Mouse (Mus musculus) hindbrain, embryonic 10.5 days (tissue): Measurements from ENCODE around the gene Usp27x. TPM values are rescaled to one million over a fixed set of nuclear protein-coding genes. Genes with fewer than 3 reads are reported as not detected.

Experiments
- polyA plus RNA-seq: library from polyadenylated mRNA; unstranded; fragments of >200 nt; fragmentation: Nextera tagmentation; extraction: Ambion mirVana; gene quantifications from 2 replicates; pipeline ENCODE4 v1.2.1, GENCODE M21; 2016

Usp27x gene
- polyA plus RNA-seq, 1 experiment from 2014 or later: 0.56 TPM

Other genes with a start within 250 kb of the Usp27x start
- gene Clcn5, start 56.5 kb downstream of the Usp27x start, polyA plus RNA-seq: 8.6 and 13.7 TPM in 2 replicates
- gene Foxp3, start 197.8 kb upstream of the Usp27x start, polyA plus RNA-seq: 0.07 and 0.08 TPM in 2 replicates
- 2.5 and 2.8 TPM in 2 replicates for gene Ppp1r3f, start 198.5 kb upstream of the Usp27x start, polyA plus RNA-seq
- gene Ccdc22, start 229.7 kb upstream of the Usp27x start, polyA plus RNA-seq: 33.5 and 34.4 TPM in 2 replicates
- gene Cacna1f, start 231.3 kb upstream of the Usp27x start, polyA plus RNA-seq: not detected in 2 replicates